Mouse (Mus musculus): Measurements from ENCODE around the gene Tmem248. TPM values are rescaled to one million over a fixed set of nuclear protein-coding genes. Genes with fewer than 3 reads are reported as not detected.

Gene Tmem248
- 31.4 and 36.8 TPM in 2 replicates for polyA plus RNA-seq (2015; fragmentation: Nextera tagmentation; extraction: Ambion mirVana)

GRCm38 (mm10) chr5:130216781-130217180, at the start of gene Tmem248:
TSS of gene Tmem248 (plus strand) at chr5:130217081.

GRCm38 (mm10) chr5:130171423-130171954, 45.4 kb upstream of the Tmem248 start, which contains the start of gene Rabgef1:
TSS of gene Rabgef1 (plus strand) at chr5:130171798.

GRCm38 (mm10) chr5:130255017-130255720, 38.3 kb downstream of the Tmem248 start, which contains the start of the genes Sbds and Tyw1:
TSS of gene Sbds (minus strand) at chr5:130255530.
TSS of gene Tyw1 (plus strand) at chr5:130255619.

Other genes starting within 250 kb of the Tmem248 start
- 47.7 and 48.3 TPM in 2 replicates for gene Gusb, start 214.0 kb upstream of the Tmem248 start, polyA plus RNA-seq (2015; fragmentation: Nextera tagmentation; extraction: Ambion mirVana)
- 41.7 and 41.8 TPM in 2 replicates for gene Asl, start 187.8 kb upstream of the Tmem248 start, polyA plus RNA-seq (2015; fragmentation: Nextera tagmentation; extraction: Ambion mirVana)
- 68.6 and 76.2 TPM in 2 replicates for gene Crcp, start 187.8 kb upstream of the Tmem248 start, polyA plus RNA-seq (2015; fragmentation: Nextera tagmentation; extraction: Ambion mirVana)
- gene Tpst1, start 143.8 kb upstream of the Tmem248 start, polyA plus RNA-seq (2015; fragmentation: Nextera tagmentation; extraction: Ambion mirVana) = 54.7 and 56.9 TPM in 2 replicates
- gene Kctd7, start 72.2 kb upstream of the Tmem248 start, polyA plus RNA-seq (2015; fragmentation: Nextera tagmentation; extraction: Ambion mirVana) = 11.6 and 12.9 TPM in 2 replicates
- 29.6 and 32.7 TPM in 2 replicates for gene Rabgef1, start 45.3 kb upstream of the Tmem248 start, polyA plus RNA-seq (2015; fragmentation: Nextera tagmentation; extraction: Ambion mirVana)
- gene Sbds, start 38.4 kb downstream of the Tmem248 start, polyA plus RNA-seq (2015; fragmentation: Nextera tagmentation; extraction: Ambion mirVana) = 58.3 and 61.9 TPM in 2 replicates
- gene Tyw1, start 38.5 kb downstream of the Tmem248 start, polyA plus RNA-seq (2015; fragmentation: Nextera tagmentation; extraction: Ambion mirVana) = 16.7 and 18.1 TPM in 2 replicates
- 77.0 and 81.1 TPM in 2 replicates for gene Caln1, start 152.4 kb downstream of the Tmem248 start, polyA plus RNA-seq (2015; fragmentation: Nextera tagmentation; extraction: Ambion mirVana)
- 0.77 and 1.2 TPM in 2 replicates for gene A330070K13Rik, start 167.6 kb downstream of the Tmem248 start, polyA plus RNA-seq (2015; fragmentation: Nextera tagmentation; extraction: Ambion mirVana)